Mouse (Mus musculus) liver, embryonic 12.5 days (tissue): ENCODE measurements around the gene Snapc4. TPM values are rescaled to one million over a fixed set of nuclear protein-coding genes. Genes with fewer than 3 reads are reported as not detected.

Source experiments
- ATAC-seq: fragments of 200-750 bp; cut with Nextera tagmentation; 2 replicates; pipeline ENCODE4 v1.8.0; 2017; ENCODE audit warnings: moderate number of reproducible peaks, mild to moderate bottlenecking, moderate library complexity
- H3K27ac ChIP-seq: fragments of 300-500 bp; sonication (generic); 2 replicates; pipeline ENCODE4 v1.5.1; 2016; ENCODE audit warnings: mild to moderate bottlenecking
- H3K27me3 ChIP-seq: fragments of 300-500 bp; sonication (generic); replicated peaks from 2 replicates; pipeline ENCODE4 v1.6.1; 2016; ENCODE audit warnings: mild to moderate bottlenecking, moderate library complexity
- H3K36me3 ChIP-seq: fragments of 300-500 bp; sonication (generic); 2 replicates; pipeline ENCODE4 v1.6.1; 2016; ENCODE audit warnings: mild to moderate bottlenecking, moderate library complexity
- H3K4me1 ChIP-seq: fragments of 300-500 bp; sonication (generic); 2 replicates; pipeline ENCODE4 v1.6.1; 2016
- H3K4me2 ChIP-seq: fragments of 300-500 bp; sonication (generic); 2 replicates; pipeline ENCODE4 v1.6.1; 2016; ENCODE audit warnings: mild to moderate bottlenecking, moderate library complexity
- H3K4me3 ChIP-seq: fragments of 300-500 bp; sonication (generic); 2 replicates; pipeline ENCODE4 v1.5.1; 2016; ENCODE audit warnings: mild to moderate bottlenecking, moderate library complexity
- H3K9ac ChIP-seq: fragments of 300-500 bp; sonication (generic); 2 replicates; pipeline ENCODE4 v1.6.1; 2016; ENCODE audit warnings: mild to moderate bottlenecking, moderate library complexity
- H3K9me3 ChIP-seq: fragments of 300-500 bp; sonication (generic); replicated peaks from 2 replicates; pipeline ENCODE4 v1.6.1; 2016; ENCODE audit warnings: mild to moderate bottlenecking, moderate library complexity
- WGBS: fragments of 180-500 bp; shearing (Covaris S2); methylation state at CpG from one replicate; pipeline ENCODE4 v1.1.7; 2016; ENCODE audit not compliant: insufficient replicate concordance; 5-methylcytosine and 5-hydroxymethylcytosine counted together
- polyA plus RNA-seq: library from polyadenylated mRNA; unstranded; fragments of >200 nt; fragmentation: Nextera tagmentation; extraction: Ambion mirVana; gene quantifications from 2 replicates; pipeline ENCODE4 v1.2.1, GENCODE M21; 2016

Gene Snapc4
- polyA plus RNA-seq: 20.6 and 24.7 TPM in 2 replicates

DNA sequence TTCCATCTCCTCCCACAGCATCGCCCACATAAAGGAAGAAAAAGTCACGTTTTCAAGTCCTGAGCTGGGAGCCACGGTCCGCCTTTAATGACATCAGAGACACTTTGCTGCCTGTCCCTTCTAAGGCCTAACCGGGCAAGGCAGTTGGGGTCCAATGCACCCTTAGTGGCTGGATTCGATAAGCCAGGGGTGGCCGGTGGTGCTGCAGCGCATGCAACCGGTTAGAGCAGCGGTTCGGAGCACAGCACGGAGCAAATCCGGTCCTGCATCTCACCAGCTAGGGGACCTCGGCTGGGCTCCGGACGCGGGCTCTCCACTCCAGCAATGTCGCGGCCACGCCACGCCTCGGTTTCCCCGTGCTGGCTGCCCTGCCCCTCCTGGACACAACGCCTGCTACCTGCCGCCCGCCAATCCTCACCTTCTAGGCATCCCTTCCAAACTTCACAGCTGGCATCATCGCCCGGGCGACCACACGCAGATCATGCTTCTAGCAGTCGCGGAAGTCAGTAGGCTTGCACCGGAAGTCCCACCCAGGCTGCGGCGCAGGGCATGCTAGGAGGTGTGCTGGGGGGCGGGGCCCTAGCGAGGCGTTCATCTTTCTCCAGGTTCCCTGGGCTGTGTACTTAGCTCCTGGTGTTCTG is at the start of gene Snapc4:
Snapc4 (minus strand) TSS at position 523 of the 641 bp plus-strand sequence.
- peak within 1 kb of the TSS; percentile 86 for H3K9ac ChIP-seq
- H3K4me3 ChIP-seq: peak within 1 kb of the TSS; percentile 91
- peaks cover 20% of the 10 kb centered on the region for H3K4me1 ChIP-seq
- under 1% methylated on average over 38 of the region's 38 CpGs for WGBS
- H3K27ac ChIP-seq: peak within 1 kb of the TSS; percentile 77
- no peaks in the 10 kb centered on the region for H3K27me3 ChIP-seq
- H3K4me2 ChIP-seq: peak within 1 kb of the TSS; percentile 95
- peak; percentile 93 for ATAC-seq
- peaks cover 74% of the 10 kb centered on the region for H3K36me3 ChIP-seq
- no peaks in the 10 kb centered on the region for H3K9me3 ChIP-seq

DNA sequence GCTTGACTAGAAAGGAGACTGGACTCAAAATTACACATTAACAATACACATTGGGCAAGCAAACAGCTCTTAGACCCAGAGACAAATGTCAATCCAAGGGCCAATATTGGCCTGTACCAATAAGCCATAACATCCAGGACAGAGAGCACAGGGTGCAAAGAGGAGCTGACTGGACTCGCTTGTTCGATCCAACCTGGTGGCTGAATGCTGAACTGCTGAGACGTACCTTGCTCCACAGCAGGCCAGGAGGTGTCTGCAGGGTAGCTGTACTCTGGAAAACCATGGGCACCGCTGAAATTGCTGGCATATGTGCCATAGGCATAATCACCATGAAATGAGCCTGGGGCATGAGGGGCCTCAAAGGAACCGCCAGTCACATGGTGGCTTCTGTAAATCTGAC is 49.4 kb upstream of the Snapc4 start:
- H3K9me3 ChIP-seq: no peaks in the 10 kb centered on the region
- ATAC-seq: no peak
- peaks cover 6% of the 10 kb centered on the region; the same call in 1 of the 2 replicates for H3K4me1 ChIP-seq
- peaks cover 97% of the 10 kb centered on the region for H3K36me3 ChIP-seq
- H3K27ac ChIP-seq: no peak overlapping the region
- H3K9ac ChIP-seq: no peak overlapping the region
- H3K4me3 ChIP-seq: no peak overlapping the region
- no peaks in the 10 kb centered on the region for H3K27me3 ChIP-seq
- no peak overlapping the region for H3K4me2 ChIP-seq
- 82% methylated on average over 5 of the region's 5 CpGs for WGBS

DNA sequence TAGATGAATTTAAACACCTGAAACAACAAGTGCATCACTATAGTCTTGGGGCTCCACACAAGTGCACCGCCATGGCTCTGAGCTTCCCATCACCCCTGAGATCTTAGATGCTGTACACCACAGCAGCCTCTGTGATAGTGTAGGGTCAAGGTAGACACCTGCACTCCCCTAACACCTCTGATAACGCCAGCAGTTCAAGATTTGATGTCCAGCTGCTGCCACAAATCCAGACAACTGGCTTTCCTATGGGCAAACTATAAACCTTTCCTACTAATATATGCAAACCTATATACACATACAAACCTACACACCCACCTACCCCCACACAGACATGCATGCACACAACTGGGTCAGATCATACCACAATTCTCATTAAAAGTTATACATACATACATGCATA is 44.1 kb upstream of the Snapc4 start:
- Histone ChIP-seq H3K9me3 (no peaks in the 10 kb centered on the region), H3K27ac (no peak overlapping the region), H3K9ac (no peak overlapping the region), H3K4me3 (no peak overlapping the region), H3K4me1 (no peaks in the 10 kb centered on the region), H3K27me3 (no peaks in the 10 kb centered on the region), H3K36me3 (peaks cover 98% of the 10 kb centered on the region), H3K4me2 (no peak overlapping the region)
- WGBS: 95% methylated on average over 2 of the region's 2 CpGs
- no peak for ATAC-seq

DNA sequence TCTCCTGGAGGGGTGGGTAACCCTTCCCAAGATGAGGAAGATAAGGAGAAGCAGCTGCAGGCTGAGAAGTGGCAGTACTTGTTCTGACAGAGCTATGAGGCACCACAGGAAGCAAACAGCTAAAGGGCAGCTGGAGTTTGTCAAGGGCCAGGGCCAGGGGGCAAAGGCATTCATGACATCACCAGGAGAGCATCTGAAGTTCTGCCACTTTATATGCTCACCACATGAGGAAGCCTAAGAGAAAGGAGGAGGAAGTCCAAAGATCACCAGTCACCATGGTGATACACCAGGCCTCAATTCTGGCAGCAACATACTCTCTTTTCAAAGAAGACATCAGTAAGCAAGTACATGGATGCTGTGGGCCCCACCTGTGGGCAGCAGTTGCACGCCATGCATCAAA is 42.6 kb upstream of the Snapc4 start:
- Histone ChIP-seq H3K27me3 (no peaks in the 10 kb centered on the region), H3K4me2 (no peak overlapping the region), H3K4me1 (peaks cover under 1% of the 10 kb centered on the region; the same call in 1 of the 2 replicates), H3K27ac (no peak overlapping the region), H3K9me3 (no peaks in the 10 kb centered on the region), H3K36me3 (peaks cover 98% of the 10 kb centered on the region), H3K9ac (no peak overlapping the region), H3K4me3 (no peak overlapping the region)
- 76% methylated on average over 1 of the region's 1 CpGs for WGBS
- ATAC-seq: no peak

DNA sequence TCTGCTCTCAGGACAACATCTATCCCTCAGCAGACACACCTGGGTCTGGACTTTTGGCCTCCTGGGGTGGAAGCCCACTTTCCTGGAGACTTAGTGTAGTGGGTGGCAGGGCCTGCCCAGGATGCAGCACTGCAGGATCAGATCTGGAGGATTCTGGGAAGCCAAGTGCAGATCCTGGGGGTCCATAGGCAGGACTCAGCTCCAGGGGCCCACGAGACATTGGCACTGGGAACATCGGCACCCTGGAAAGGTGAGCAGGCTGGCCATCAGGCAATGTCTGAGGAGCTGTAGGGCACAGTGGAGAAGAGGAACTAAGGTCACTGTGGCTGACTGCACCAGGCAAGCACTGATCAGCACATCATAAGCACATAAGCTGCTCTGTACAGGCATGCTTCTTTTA is 41.5 kb upstream of the Snapc4 start:
- Histone ChIP-seq H3K4me3 (no peak overlapping the region), H3K4me1 (peaks cover 12% of the 10 kb centered on the region), H3K9me3 (no peaks in the 10 kb centered on the region), H3K27me3 (no peaks in the 10 kb centered on the region), H3K9ac (no peak overlapping the region), H3K27ac (no peak overlapping the region), H3K4me2 (no peak overlapping the region), H3K36me3 (peaks cover 98% of the 10 kb centered on the region)
- no peak for ATAC-seq
- 91% methylated on average over 2 of the region's 2 CpGs for WGBS

DNA sequence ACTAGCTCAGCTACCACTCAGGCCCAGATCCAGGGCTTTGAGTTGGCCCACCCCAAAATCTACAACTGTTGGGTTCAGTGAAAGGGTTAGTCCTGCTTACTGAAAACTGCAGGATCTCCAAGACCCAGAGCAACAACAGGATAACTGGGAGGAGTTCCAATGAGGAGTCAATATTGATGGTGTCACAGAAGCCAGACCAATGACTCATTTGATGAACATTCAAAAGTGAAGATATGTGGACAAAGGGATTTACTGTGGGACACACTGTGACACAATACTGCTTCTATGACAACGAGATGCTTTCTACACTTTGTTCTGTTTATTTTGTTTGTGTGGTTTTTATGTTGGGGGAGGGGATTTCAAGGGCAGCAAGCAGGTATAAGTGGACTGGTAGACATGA is 37.7 kb upstream of the Snapc4 start:
- no peak overlapping the region for H3K27ac ChIP-seq
- H3K9me3 ChIP-seq: no peaks in the 10 kb centered on the region
- peaks cover 17% of the 10 kb centered on the region for H3K4me1 ChIP-seq
- H3K27me3 ChIP-seq: no peaks in the 10 kb centered on the region
- no peak for ATAC-seq
- H3K9ac ChIP-seq: no peak overlapping the region
- peaks cover 97% of the 10 kb centered on the region for H3K36me3 ChIP-seq
- no peak overlapping the region for H3K4me2 ChIP-seq
- no peak overlapping the region for H3K4me3 ChIP-seq
- WGBS: 62% methylated on average over 1 of the region's 1 CpGs

DNA sequence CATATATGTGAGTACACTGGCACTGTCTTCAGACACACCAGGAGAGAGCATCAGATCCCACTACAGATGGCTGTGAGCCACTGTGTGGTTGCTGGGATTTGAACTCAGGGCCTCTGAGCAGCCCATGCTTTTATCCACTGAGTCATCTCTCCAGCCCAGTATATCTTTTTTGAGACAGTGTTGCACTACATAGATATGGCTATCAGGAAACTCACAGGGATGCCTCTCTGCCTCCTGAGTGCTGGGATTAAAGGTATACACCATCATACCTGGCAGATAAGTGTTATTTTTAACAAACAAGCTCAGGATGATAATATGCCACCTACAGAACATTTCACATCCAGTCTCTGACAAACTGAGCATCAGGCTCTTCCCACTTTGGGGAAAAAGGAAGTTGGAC is 36.6 kb upstream of the Snapc4 start:
- H3K4me1 ChIP-seq: peaks cover 17% of the 10 kb centered on the region
- no peak overlapping the region for H3K4me2 ChIP-seq
- H3K27ac ChIP-seq: peak overlapping the region; percentile 46; the same call in 1 of the 2 replicates
- H3K36me3 ChIP-seq: peaks cover 97% of the 10 kb centered on the region
- no peak overlapping the region for H3K4me3 ChIP-seq
- H3K9ac ChIP-seq: no peak overlapping the region
- no peaks in the 10 kb centered on the region for H3K27me3 ChIP-seq
- ATAC-seq: peak; percentile 76
- no peaks in the 10 kb centered on the region for H3K9me3 ChIP-seq

DNA sequence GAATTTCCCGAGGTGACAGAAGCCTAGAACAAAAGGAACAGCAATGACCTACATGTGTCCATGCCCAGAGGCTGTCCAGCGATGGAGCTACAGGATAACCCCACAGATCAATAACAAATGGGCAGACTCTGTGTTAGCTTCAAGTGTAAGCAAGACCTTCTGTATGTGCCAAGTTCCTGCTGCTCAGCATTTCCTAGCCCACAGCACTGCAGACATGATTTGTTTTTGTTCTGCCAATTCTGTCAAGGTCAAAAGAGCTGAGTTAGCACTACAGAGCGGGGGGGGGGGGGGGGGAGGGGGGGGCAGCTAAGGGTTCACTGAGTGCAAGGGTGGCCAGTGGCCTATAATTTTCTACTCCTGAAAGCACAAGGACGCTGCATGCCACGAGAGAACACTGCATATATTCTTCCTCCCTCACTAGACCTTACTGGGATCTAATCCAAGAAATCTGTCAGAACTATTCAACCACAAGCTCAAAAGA is 30.5 kb upstream of the Snapc4 start:
- ATAC-seq: no peak

DNA sequence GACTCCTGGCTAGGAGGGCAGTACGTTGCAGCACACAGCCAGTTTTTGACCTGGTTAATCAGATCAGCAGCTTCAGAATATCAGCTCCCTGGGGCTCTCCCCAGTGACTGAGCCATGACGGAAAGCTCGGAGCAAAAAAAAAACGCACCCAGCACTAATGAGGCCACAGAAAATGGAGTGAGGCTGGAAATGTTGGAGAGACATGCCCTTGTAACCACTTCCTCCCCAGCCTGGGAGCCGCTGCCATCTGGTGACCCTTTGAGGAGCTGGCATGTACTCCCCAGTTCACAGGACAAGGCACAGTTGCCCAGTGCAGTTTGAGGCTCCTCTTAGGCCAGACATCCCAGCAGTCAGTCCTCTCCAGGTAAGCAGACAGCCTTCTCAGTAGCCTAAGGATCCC is 29.6 kb upstream of the Snapc4 start:
- Histone ChIP-seq H3K4me2 (no peak overlapping the region), H3K4me3 (no peak overlapping the region), H3K9ac (peak overlapping the region; percentile 35; the same call in 1 of the 2 replicates), H3K36me3 (peaks cover 62% of the 10 kb centered on the region), H3K27me3 (no peaks in the 10 kb centered on the region), H3K4me1 (peaks cover 46% of the 10 kb centered on the region), H3K9me3 (no peaks in the 10 kb centered on the region), H3K27ac (peak overlapping the region; percentile 45)
- ATAC-seq: no peak
- WGBS: 68% methylated on average over 5 of the region's 5 CpGs

More for the DNA sequence above, 30.5 kb upstream of the Snapc4 start:
- H3K4me3 ChIP-seq: no peak overlapping the region
- H3K9me3 ChIP-seq: no peaks in the 10 kb centered on the region
- no peaks in the 10 kb centered on the region for H3K27me3 ChIP-seq
- H3K9ac ChIP-seq: no peak overlapping the region
- no peak overlapping the region for H3K4me2 ChIP-seq
- peaks cover 38% of the 10 kb centered on the region for H3K4me1 ChIP-seq
- H3K36me3 ChIP-seq: peaks cover 69% of the 10 kb centered on the region
- 72% methylated on average over 5 of the region's 5 CpGs for WGBS
- no peak overlapping the region for H3K27ac ChIP-seq

DNA sequence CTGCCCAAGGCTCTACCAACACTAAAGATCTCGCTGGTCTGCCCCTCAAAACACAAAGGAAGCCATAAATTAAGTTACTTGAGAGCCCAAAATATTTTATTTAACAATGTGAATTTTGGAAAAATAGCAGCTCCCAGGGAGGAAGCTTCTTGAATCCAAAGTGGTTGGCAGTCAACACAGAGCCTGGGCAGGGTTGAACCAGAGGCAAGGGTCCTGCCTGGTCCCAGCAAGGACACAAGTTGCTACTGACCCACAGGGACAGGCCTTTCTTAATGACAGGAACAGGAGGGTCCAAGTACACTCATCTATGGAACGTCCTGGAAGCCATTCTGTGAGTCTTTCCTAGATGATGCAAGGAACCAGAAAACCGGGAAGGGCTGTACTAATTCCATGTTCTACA is 28.9 kb upstream of the Snapc4 start:
- WGBS: 59% methylated on average over 3 of the region's 3 CpGs
- ATAC-seq: peak; percentile 17
- H3K4me3 ChIP-seq: peak overlapping the region; percentile 84
- no peaks in the 10 kb centered on the region for H3K27me3 ChIP-seq
- no peaks in the 10 kb centered on the region for H3K9me3 ChIP-seq
- H3K9ac ChIP-seq: peak overlapping the region; percentile 88; the same call in 1 of the 2 replicates
- peaks cover 52% of the 10 kb centered on the region for H3K4me1 ChIP-seq
- H3K36me3 ChIP-seq: peaks cover 63% of the 10 kb centered on the region
- H3K4me2 ChIP-seq: peak overlapping the region; percentile 81
- 0 out of 2 replicates have a peak overlapping the region, but pooled peaks have one; percentile 23 for H3K27ac ChIP-seq

DNA sequence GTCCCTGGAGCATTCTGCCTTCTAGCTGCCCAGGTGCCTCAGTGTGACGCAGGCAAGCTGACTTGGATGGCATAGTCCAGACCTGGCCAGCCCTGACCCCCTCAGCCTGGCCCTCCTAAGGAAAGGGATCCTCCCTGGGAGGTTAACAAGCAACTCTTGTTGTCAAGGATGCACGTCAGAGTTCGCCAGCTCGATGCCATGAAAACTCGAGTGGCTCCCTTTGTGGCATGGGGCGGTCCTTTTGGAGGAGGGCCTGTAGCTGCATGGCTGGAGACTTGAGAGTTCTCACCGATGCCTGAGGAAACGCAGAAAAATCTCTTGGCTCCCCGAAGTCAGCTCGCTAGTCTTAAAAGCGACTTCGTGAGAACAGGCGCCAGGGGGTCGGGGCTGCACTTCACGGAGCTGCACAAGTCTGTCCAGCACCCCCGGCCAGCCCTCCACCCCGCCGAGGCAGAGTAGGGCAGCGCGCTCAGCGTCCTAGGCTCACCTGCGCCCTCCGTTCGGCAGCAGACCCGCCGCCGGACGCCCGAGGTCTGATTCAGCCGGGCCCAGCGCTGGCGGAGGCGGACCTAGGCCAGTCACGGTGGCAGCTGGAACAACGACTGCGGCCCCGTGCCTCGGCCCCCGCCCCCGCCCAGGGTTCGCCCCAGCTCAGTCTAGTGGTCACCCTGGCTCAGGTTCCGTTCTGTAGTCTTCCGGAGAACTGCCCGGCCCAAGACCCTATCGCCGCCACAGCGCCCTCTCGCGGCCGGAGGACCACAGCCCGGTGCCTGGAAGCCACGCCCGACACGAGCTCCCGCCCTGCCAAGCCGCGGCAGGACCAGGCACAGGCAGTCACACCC is 28.3 kb upstream of the Snapc4 start, which contains the start of gene Inpp5e:
Inpp5e (minus strand) TSS at position 689 of the 842 bp plus-strand sequence.
- Histone ChIP-seq H3K9ac (peak within 1 kb of the TSS; percentile 88), H3K36me3 (peaks cover 57% of the 10 kb centered on the region), H3K27ac (peak within 1 kb of the TSS; percentile 81), H3K4me1 (peaks cover 52% of the 10 kb centered on the region), H3K4me2 (peak within 1 kb of the TSS; percentile 81), H3K27me3 (no peaks in the 10 kb centered on the region), H3K4me3 (peak within 1 kb of the TSS; percentile 84), H3K9me3 (no peaks in the 10 kb centered on the region)
- ATAC-seq: peak; percentile 95
- WGBS: 1% methylated on average over 52 of the region's 57 CpGs

DNA sequence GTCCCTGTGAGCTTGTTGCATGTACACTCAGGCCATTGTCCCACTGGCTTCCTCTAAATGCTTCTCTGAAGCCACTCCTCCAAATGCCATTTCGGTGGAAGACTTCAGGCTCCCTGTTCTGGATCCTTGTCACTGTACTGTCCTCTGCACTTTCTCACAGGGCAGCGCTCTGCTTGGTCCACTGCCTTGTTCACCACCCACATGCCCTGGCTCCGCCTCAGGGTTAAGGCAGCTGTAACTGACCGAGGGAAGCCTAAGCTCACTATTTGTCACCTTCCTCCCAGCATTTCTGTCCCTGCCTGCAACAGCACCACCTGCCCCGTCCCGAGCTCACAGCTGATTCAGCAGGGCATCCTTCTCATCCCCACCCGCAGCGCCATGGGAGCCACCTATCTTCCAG is 22.9 kb upstream of the Snapc4 start:
- Histone ChIP-seq H3K36me3 (peaks cover 68% of the 10 kb centered on the region), H3K4me1 (peaks cover 61% of the 10 kb centered on the region), H3K4me2 (no peak overlapping the region), H3K4me3 (no peak overlapping the region), H3K9ac (no peak overlapping the region), H3K27me3 (no peaks in the 10 kb centered on the region), H3K9me3 (no peaks in the 10 kb centered on the region), H3K27ac (no peak overlapping the region)
- 77% methylated on average over 8 of the region's 8 CpGs for WGBS
- no peak for ATAC-seq
